ENCODE assay signal across 22 mouse cellular contexts in genomic region chr5:148499616-148500015, GRCm38 (mm10). TPM values are rescaled to one million over a fixed set of nuclear protein-coding genes. Genes with fewer than 3 reads are reported as not detected.
A peak's percentile ranks its signal among the peaks of the same experiment; 100 is the strongest.
DNase-seq lines count a peak whose midpoint lies in the region; TF ChIP-seq lines count a peak whose summit lies in the region.
"Had no signal": no experiment of that assay in that cellular context is flagged by ENCODE, and none has a peak within 500 bp of the region (broad histone marks: within the 10 kb centered on the region; RNA-seq: fewer than 3 reads in every experiment).

No protein-coding gene starts in this region.

- no peak for TF ChIP-seq POLR2A in kidney, adult 2 months (IDR thresholded peaks at IDR 0.05; ENCODE audit: low read depth, low read length)

- peak; percentile 12 for DNase-seq in kidney, adult 2 months
- DNase-seq in kidney, postnatal 10 days, result no peak
- peak; percentile 45 for DNase-seq in layer of hippocampus, adult 9-11 months
- DNase-seq in layer of hippocampus, adult 11-12 months (ENCODE audit: low spot score), result no peak
- DNase-seq in right cerebral cortex, adult 18-20 months, result peak; percentile 68
- no peak for DNase-seq in right cerebral cortex, postnatal 14 days
- no peak for DNase-seq in embryo, embryonic 9.5 days (ENCODE audit: extremely low spot score)
- DNase-seq: adrenal gland, adult 8-10 months; cerebellum, adult 18-20 months; cerebellum, postnatal 14 days; gastrocnemius, postnatal 14 days; heart, adult 2 months; heart, postnatal 14 days; lung, adult 18-20 months; lung, postnatal 10 days; right cerebral cortex, postnatal 25 days; spleen, adult 18-20 months had no signal

- no peaks in the 10 kb centered on the region for H3K4me1 ChIP-seq in kidney, adult 2 months (ENCODE audit: control insufficient read depth, insufficient read depth, low read length)
- H3K4me1 ChIP-seq: forebrain, embryonic 13.5 days; midbrain, embryonic 12.5 days had no signal

- H3K4me3 ChIP-seq in kidney, adult 2 months (ENCODE audit: insufficient read depth, low read depth, low read length), result no peak overlapping the region
- H3K4me3 ChIP-seq: forebrain, embryonic 13.5 days; heart, adult 2 months; heart, embryonic 13.5 days; hindbrain, embryonic 12.5 days; limb, embryonic 12.5 days; midbrain, embryonic 12.5 days had no signal

- WGBS in kidney, adult 2 months, result 47% methylated on average over 5 of the region's 5 CpGs

- H3K36me3 ChIP-seq in kidney, adult 2 months (ENCODE audit: control insufficient read depth, insufficient read depth, low read length), result no peaks in the 10 kb centered on the region

- peak overlapping the region; percentile 59; the same call in 1 of the 2 replicates for H3K27ac ChIP-seq in kidney, adult 2 months (ENCODE audit: insufficient read depth, low read depth, low read length)
- H3K27ac ChIP-seq: forebrain, embryonic 13.5 days; heart, adult 2 months; heart, embryonic 13.5 days; hindbrain, embryonic 12.5 days; limb, embryonic 12.5 days; midbrain, embryonic 12.5 days had no signal

- no peak for TF ChIP-seq CTCF in kidney, adult 2 months (conservative IDR thresholded peaks at IDR 0.05; ENCODE audit: insufficient read depth, insufficient read length, low read depth, low read length)

- H3K27me3 ChIP-seq in kidney, adult 2 months (replicated peaks; ENCODE audit: control insufficient read depth, insufficient read depth, low read length), result no peaks in the 10 kb centered on the region
- H3K27me3 ChIP-seq: forebrain, embryonic 13.5 days; heart, embryonic 13.5 days; hindbrain, embryonic 12.5 days; limb, embryonic 12.5 days; midbrain, embryonic 12.5 days had no signal

RNA-seq across cellular contexts. Expression of gene Ubl3, which starts 53.0 kb away (rescaled TPM):
- polyA plus RNA-seq in kidney, adult 2 months (2012; rRNA removed), result 71.2 and 71.3 TPM in 2 replicates

Comparison
In these comparisons a context has a peak if more than half of its experiments do, and no peak if none do; other contexts are left out.
1. DNase-seq: peak in kidney, adult 2 months (single experiment), layer of hippocampus, adult 9-11 months (single experiment) and right cerebral cortex, adult 18-20 months (single experiment); none in kidney, postnatal 10 days (single experiment), layer of hippocampus, adult 11-12 months (single experiment), right cerebral cortex, postnatal 14 days (single experiment) and embryo, embryonic 9.5 days (single experiment).